Mouse (Mus musculus) megakaryocyte, embryonic 14.5 days (primary cell): ENCODE results near the gene Olfr549.

ENCODE experiments used
- FLI1 ChIP-seq: IDR thresholded peaks from 2 replicates; pipeline ENCODE4 v1.6.1; 2012; ENCODE audit warnings: low read length, inconsistent platforms, mixed read lengths
- GATA1 ChIP-seq: IDR thresholded peaks from 3 replicates; pipeline ENCODE4 v1.6.1; 2012; ENCODE audit warnings: mixed read lengths, low read length, inconsistent platforms, borderline replicate concordance

DNA sequence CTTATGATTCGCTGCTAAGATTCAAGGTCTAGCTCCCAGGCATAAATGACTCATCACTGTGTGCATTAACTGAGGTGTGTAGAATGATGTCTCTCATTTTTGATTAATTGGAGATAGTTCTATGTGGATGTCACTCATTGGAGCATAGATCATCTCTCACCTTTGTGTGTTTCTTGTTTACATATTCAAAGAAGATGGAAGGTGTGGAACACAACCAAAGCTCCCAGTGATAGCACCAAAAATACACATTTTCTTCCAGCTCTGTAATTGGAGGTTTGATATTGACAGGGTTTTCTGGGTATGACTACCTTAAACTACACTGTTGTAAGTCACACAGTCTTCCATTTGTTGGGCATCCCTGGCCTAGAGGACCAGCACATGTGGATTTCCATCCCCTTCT, 15.2 kb upstream of the Olfr549 start, which contains the start of gene Olfr547:
- no peak for TF ChIP-seq GATA1
- TF ChIP-seq FLI1 = no peak
